Mouse (Mus musculus): Measurements from ENCODE around the gene Gprc5c.

GRCm38 (mm10) chr11:114818185-114818584, 32.8 kb upstream of the Gprc5c start:
- TF ChIP-seq HCFC1 (IDR thresholded peaks at IDR 0.05; ENCODE audit: low read depth, low read length), result no peak
- no peak for TF ChIP-seq PAX5 (IDR thresholded peaks at IDR 0.05; ENCODE audit: low read length)
- TF ChIP-seq CTCF (conservative IDR thresholded peaks at IDR 0.05 in 1 of 2, IDR thresholded peaks at IDR 0.05 in 1 of 2; ENCODE audit: low read depth in 2 of 2, low read length in 2 of 2), result no peak
- TF ChIP-seq POLR2AphosphoS2 (IDR thresholded peaks at IDR 0.05; ENCODE audit: low read depth, low read length), result no peak
- no peak for TF ChIP-seq POLR2A (IDR thresholded peaks at IDR 0.05; ENCODE audit: low read depth, low read length)
- no peak for TF ChIP-seq ZC3H11A (IDR thresholded peaks at IDR 0.05; ENCODE audit: low read depth, low read length)
- no peak for TF ChIP-seq GABPA (IDR thresholded peaks at IDR 0.05; ENCODE audit: insufficient replicate concordance, low read depth, low read length)
- TF ChIP-seq SMC3 (IDR thresholded peaks at IDR 0.05; ENCODE audit: low read depth, low read length), result no peak
- no peak for TF ChIP-seq EP300 (IDR thresholded peaks at IDR 0.05; ENCODE audit: low read length)
- TF ChIP-seq MEF2A (IDR thresholded peaks at IDR 0.05; ENCODE audit: borderline replicate concordance, low read depth, low read length), result no peak
- TF ChIP-seq TCF12 (IDR thresholded peaks at IDR 0.05; ENCODE audit: low read depth, low read length), result no peak
- no peak for TF ChIP-seq TBP (conservative IDR thresholded peaks at IDR 0.05; ENCODE audit: low read depth, low read length)
- no peak for TF ChIP-seq ZMIZ1 (IDR thresholded peaks at IDR 0.05; ENCODE audit: low read depth, low read length)
